Mouse (Mus musculus): ENCODE measurements around the gene Psg21.
"Not testable (repeated sequence)": the region's sequence is repeated elsewhere in the genome, so short reads cannot be mapped to it uniquely, and the experiment has no call there.

Gene Psg21

GRCm38 (mm10) chr7:18656625-18657024 is at the start of gene Psg21:
Gene Psg21 (minus strand): TSS chr7:18656725.
- not testable (repeated sequence) for DNase-seq (ENCODE audit: low spot score in 2 of 2)

GRCm38 (mm10) chr7:18686085-18686484 is 29.6 kb upstream of the Psg21 start, which contains the start of gene Psg20:
Gene Psg20 (minus strand): TSS chr7:18686185.
- no peak for DNase-seq (ENCODE audit: low spot score in 2 of 2)

- DNase-seq (ENCODE audit: low spot score in 2 of 2): no peak
Observed at GRCm38 (mm10) chr7:18685586-18685985, 29.1 kb upstream of the Psg21 start.

DNA sequence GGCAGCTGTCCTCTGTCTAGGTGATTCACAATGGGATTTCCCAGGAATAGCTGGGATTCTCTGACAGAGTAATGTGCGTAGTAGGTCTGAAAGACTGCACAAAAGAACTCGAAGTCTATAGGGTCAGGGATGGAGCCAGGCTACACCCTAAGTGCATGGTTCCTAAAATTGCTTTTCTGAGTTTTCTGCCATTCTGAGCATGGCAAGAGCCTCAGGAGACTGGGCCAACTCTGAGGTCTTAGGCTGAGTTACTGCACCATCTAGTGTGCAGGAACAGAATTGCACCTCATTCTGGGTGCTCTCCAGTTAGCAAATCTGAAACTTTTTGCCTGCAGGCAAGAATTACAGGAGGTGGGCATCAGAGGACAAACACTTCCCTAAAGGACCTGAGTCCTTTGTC is 23.2 kb upstream of the Psg21 start:
- DNase-seq (ENCODE audit: low spot score in 2 of 2): peak in 1 of 2 experiments; percentile 5

GRCm38 (mm10) chr7:18626921-18627320 is 29.6 kb downstream of the Psg21 start:
- DNase-seq (ENCODE audit: low spot score in 2 of 2): not testable (repeated sequence)

DNA sequence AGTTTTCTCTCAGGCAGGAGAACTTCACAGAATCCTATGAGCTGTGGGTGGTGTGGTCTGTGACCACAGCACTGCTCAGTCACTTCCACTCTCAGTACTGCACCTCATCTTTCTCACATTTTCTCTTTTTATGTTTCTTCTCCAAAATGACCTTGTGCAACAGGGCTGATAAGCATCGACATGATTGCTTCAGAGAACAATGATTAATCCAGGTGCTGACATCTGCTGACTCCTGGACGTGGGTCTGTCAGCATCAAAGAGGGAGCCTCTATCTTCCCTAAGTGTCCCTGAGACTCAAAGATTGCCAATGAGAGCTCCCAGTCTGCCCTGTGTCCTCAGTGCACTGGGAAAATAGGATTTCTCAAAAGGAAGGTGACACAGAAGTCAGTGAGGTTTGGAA is 40.1 kb downstream of the Psg21 start, which contains the start of gene Psg23:
Gene Psg23, minus strand, starts transcription at position 101 of the 400 bp plus-strand sequence.
- DNase-seq (ENCODE audit: low spot score in 2 of 2): not testable (repeated sequence)
